Mouse (Mus musculus): ENCODE results near the gene Spag7.

DNA sequence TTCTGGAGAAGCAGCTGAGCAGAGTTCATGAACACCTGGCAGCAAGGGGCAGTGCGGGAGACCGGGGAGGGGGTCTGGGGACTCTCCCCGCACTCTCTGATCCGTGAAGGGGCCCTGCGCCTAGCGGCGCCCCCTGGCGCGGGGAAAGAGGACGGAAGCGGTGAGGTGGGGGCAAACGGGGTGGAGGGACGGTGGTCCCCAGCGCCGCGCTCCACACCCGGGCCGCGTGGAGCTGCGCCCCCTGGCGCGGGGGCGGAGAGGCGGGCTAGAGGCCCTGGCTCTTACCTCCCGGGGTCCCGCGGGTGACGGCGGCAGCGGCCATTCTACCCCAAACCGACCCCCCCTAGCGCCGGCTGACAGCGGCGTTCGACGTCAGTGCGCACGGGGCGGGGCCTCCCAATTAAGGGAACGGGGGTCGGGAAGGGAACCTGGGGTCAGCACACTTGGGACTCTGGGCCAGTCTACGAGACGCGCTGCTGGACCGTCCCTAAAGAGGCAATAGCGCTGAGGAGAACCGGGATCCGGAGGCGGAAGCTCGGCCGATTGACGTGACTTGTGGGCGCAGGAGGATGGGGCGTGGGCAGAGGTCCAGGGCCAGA lies 18.5 kb upstream of the Spag7 start, which contains the start of gene Camta2:
- TF ChIP-seq EP300 (IDR thresholded peaks at IDR 0.05; ENCODE audit: low read depth): no peak
- TF ChIP-seq CTCF (IDR thresholded peaks at IDR 0.05; ENCODE audit: low read depth): peak; percentile 59

Data from liver, embryonic 14.5 days (tissue).